Mouse (Mus musculus) brain, embryonic 14.5 days (tissue): ENCODE data around the gene Exoc7.

Experiments
- CTCF ChIP-seq: fragments of 200-500 bp; IDR thresholded peaks from 2 replicates; pipeline ENCODE4 v1.5.1; 2012; ENCODE audit warnings: inconsistent platforms, mild to moderate bottlenecking, moderate library complexity, borderline replicate concordance; ENCODE audit not compliant: insufficient read depth, insufficient read length; ENCODE audit errors: extremely low read depth
- POLR2A ChIP-seq: fragments of 200-500 bp; IDR thresholded peaks from 2 replicates; pipeline ENCODE4 v1.6.1; 2012; ENCODE audit warnings: mild to moderate bottlenecking, inconsistent platforms, borderline replicate concordance; ENCODE audit not compliant: poor library complexity, insufficient read depth, insufficient read length, severe bottlenecking; ENCODE audit errors: extremely low read depth

DNA sequence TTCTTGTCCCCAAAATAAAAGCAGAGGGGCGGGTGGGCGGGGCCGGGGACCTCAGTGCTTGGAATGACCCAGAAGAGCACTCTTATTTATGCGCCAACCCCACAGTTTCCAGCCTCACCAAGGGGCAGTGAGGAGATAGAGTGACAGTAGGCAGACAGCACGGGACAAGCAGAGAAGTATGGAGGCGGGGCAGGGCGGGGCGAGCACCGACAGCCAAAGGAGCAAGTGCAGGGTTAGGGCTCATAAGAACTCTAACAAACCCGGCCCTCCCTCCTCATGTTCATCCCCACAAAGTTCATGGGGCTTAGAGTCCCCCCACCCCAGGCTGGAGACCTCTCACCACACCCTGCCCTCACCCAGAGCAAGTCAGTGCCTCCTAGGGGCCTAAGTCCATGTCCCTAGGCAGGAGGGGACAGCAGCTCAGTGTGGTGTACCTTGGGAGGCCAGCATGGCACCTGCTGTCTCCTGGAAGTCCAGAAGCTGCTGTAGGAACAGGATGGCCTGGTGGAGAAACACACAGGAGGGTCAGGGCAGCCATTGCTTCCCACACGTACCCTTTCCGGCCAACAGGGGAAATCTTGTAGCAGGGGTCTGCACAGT, 13.4 kb downstream of the Exoc7 start:
- no peak for TF ChIP-seq POLR2A
- no peak for TF ChIP-seq CTCF
